Mouse (Mus musculus) hindbrain, postnatal 0 days (tissue): ENCODE measurements at regions not wholly inside any gene's neighbourhood (a gene's known extent, or its start where the extent isn't known, plus 50 kb on each side); places are given as distances from the start of the nearest gene placed in this dataset.
A peak's percentile ranks its signal among the peaks of the same experiment; 100 is the strongest.

ENCODE experiments used
- ATAC-seq: fragments of 200-750 bp; cut with Nextera tagmentation; 2 replicates; pipeline ENCODE4 v1.8.0; 2017; ENCODE audit warnings: mild to moderate bottlenecking, moderate TSS enrichment, moderate library complexity
- DNase-seq: peaks from one replicate; pipeline ENCODE4 v3.0.0-alpha.2; 2015; ENCODE audit warnings: low spot score
- H3K27ac ChIP-seq: fragments of 300-500 bp; sonication (generic); 2 replicates; pipeline ENCODE4 v1.5.1; 2014; ENCODE audit warnings: mild to moderate bottlenecking
- H3K27me3 ChIP-seq: fragments of 300-500 bp; sonication (generic); 2 replicates; pipeline ENCODE4 v1.6.1; 2014; ENCODE audit warnings: low read length, mixed read lengths; ENCODE audit not compliant: insufficient read depth
- H3K36me3 ChIP-seq: fragments of 300-500 bp; sonication (generic); 2 replicates; pipeline ENCODE4 v1.6.1; 2014; ENCODE audit warnings: low read length, mixed read lengths; ENCODE audit not compliant: insufficient read depth
- H3K4me1 ChIP-seq: fragments of 300-500 bp; sonication (generic); 2 replicates; pipeline ENCODE4 v1.6.1; 2014; ENCODE audit warnings: antibody characterized with exemption, low read length, mixed read lengths; ENCODE audit not compliant: insufficient read depth
- H3K4me2 ChIP-seq: fragments of 300-500 bp; sonication (generic); 2 replicates; pipeline ENCODE4 v1.6.1; 2014; ENCODE audit warnings: low read depth, mild to moderate bottlenecking, low read length, moderate library complexity, mixed read lengths
- H3K4me3 ChIP-seq: fragments of 300-500 bp; sonication (generic); 2 replicates; pipeline ENCODE4 v1.5.1; 2014; ENCODE audit warnings: low read length
- H3K9ac ChIP-seq: fragments of 300-500 bp; sonication (generic); replicated peaks from 2 replicates; pipeline ENCODE4 v1.6.1; 2014; ENCODE audit warnings: mild to moderate bottlenecking, low read length, moderate library complexity, mixed read lengths
- H3K9me3 ChIP-seq: fragments of 300-500 bp; sonication (generic); 2 replicates; pipeline ENCODE4 v1.6.1; 2016; ENCODE audit warnings: low read length, mixed read lengths
- CTCF ChIP-seq: IDR thresholded peaks from 2 replicates; pipeline ENCODE4 v1.5.1; 2016; ENCODE audit warnings: antibody characterized with exemption, control low read depth, low read depth
- WGBS: fragments of 180-500 bp; shearing (Covaris S2); extraction: QIAGEN DNeasy Blood & Tissue Kit; methylation state at CpG from one replicate; pipeline ENCODE4 v1.1.7; 2014; 5-methylcytosine and 5-hydroxymethylcytosine counted together

- ATAC-seq (no peak), DNase-seq (no peak)
- Histone ChIP-seq H3K27me3 (no peaks in the 10 kb centered on the region), H3K27ac (no peak overlapping the region), H3K9ac (no peak overlapping the region), H3K36me3 (no peaks in the 10 kb centered on the region), H3K9me3 (no peaks in the 10 kb centered on the region), H3K4me3 (no peak overlapping the region), H3K4me2 (no peak overlapping the region), H3K4me1 (no peaks in the 10 kb centered on the region)
- 24% methylated on average over 2 of the region's 2 CpGs for WGBS
- TF ChIP-seq CTCF, result no peak
Measured at GRCm38 (mm10) chr11:24242888-24243287, 165.0 kb downstream of the Bcl11a start.

DNA sequence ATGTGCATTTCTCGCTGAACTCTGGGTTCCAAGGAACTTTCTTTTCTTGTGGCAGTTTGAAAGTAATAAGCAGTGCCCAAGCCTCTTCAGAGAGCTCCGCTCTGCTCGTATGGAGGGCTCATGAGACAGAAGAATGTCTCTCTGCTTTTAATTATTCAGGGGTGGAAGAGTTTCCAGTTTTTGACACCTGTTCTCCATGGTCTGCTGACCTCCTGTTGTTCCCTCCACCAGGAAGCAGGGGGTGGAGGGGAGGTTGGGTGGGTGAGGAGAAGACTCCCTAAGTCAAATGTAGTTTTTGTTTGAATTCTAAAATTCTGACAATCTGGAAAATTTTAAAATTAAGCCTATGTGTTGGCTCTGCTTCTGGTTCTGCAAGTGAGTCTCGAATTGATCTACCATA lies 167.5 kb downstream of the Bcl11a start:
- Histone ChIP-seq H3K36me3 (no peaks in the 10 kb centered on the region), H3K27me3 (no peaks in the 10 kb centered on the region), H3K9ac (no peak overlapping the region), H3K27ac (no peak overlapping the region), H3K9me3 (no peaks in the 10 kb centered on the region), H3K4me3 (no peak overlapping the region), H3K4me1 (no peaks in the 10 kb centered on the region), H3K4me2 (no peak overlapping the region)
- DNase-seq (no peak), ATAC-seq (no peak)
- WGBS, result 82% methylated on average over 4 of the region's 4 CpGs
- no peak for TF ChIP-seq CTCF

DNA sequence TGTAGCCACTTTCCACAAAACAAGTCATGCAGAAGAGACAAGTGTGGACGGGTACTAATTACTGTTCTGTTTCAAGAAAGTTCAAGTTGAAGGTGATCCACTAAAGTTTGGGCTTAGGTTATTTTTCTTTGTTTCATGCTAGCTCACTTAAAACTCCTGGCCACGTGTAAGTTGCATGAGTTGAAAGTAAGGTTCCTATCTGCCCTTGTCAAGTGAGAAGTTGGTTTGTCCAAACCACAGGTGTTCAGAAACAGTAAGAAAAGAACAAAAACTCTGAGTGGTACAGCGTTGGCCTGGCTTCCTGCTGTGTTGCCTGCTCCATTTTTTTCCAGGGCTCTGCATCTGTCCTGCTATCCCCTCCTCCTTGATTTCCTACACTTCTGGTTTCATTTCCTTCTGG lies 168.5 kb downstream of the Bcl11a start:
- no peak overlapping the region for H3K4me3 ChIP-seq
- H3K9me3 ChIP-seq, result no peaks in the 10 kb centered on the region
- H3K27ac ChIP-seq, result no peak overlapping the region
- DNase-seq (no peak), ATAC-seq (no peak)
- H3K4me2 ChIP-seq, result no peak overlapping the region
- H3K9ac ChIP-seq, result no peak overlapping the region
- TF ChIP-seq CTCF, result no peak
- no peaks in the 10 kb centered on the region for H3K27me3 ChIP-seq
- no peaks in the 10 kb centered on the region for H3K4me1 ChIP-seq
- H3K36me3 ChIP-seq, result no peaks in the 10 kb centered on the region
- WGBS, result 73% methylated on average over 3 of the region's 3 CpGs

DNA sequence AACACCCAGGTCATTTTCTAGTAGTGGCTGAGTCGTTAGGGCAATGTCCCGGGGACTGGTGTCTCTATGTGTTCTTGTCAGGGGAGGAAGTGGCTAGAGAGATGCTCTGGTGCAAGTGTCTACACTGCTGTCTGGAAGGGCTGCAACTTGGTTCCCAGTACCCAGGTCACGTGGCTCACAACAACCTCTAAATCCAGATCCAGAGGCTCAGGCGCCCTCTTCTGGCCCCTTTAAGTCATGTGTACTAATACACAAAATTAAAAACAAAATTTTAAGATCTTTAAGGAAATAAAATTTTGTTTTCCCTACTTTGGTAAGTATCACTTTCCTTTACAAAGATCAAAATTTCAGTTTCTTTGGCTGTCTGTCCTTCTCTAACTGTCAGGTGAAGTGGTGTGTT lies 169.4 kb downstream of the Bcl11a start:
- whole genome bisulfite sequencing, result 89% methylated on average over 4 of the region's 4 CpGs
- Histone ChIP-seq H3K4me3 (no peak overlapping the region), H3K27ac (no peak overlapping the region), H3K4me1 (no peaks in the 10 kb centered on the region), H3K27me3 (no peaks in the 10 kb centered on the region), H3K4me2 (no peak overlapping the region), H3K9ac (no peak overlapping the region), H3K9me3 (no peaks in the 10 kb centered on the region), H3K36me3 (no peaks in the 10 kb centered on the region)
- no peak for TF ChIP-seq CTCF
- DNase-seq (no peak), ATAC-seq (no peak)

DNA sequence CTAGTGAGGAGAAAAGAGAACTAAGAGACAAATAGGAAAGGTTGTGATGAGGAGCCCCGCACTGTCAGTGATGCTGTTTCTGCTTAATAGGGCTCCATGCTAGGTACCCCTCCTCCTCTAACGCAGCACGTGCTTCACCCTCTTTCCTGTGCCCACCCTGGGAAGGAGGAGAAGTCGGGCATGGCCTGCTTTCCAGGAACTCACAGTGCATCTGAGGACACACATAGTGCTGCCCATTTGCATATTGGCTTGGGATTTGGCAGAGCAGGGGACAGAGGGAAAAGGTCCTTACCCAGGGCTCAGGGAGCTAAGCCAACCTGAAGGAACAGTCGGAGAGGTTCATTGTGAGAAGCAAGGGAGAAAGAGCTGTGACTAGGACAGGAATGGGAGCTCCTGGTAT lies 173.7 kb downstream of the Bcl11a start:
- no peak overlapping the region for H3K27ac ChIP-seq
- ATAC-seq (no peak), DNase-seq (no peak)
- no peaks in the 10 kb centered on the region for H3K36me3 ChIP-seq
- no peak overlapping the region for H3K9ac ChIP-seq
- no peak overlapping the region for H3K4me3 ChIP-seq
- no peak overlapping the region for H3K4me2 ChIP-seq
- 46% methylated on average over 5 of the region's 5 CpGs for WGBS
- no peaks in the 10 kb centered on the region for H3K27me3 ChIP-seq
- TF ChIP-seq CTCF, result no peak
- H3K9me3 ChIP-seq, result no peaks in the 10 kb centered on the region
- no peaks in the 10 kb centered on the region for H3K4me1 ChIP-seq

- WGBS, result 90% methylated on average over 22 of the region's 22 CpGs
- Histone ChIP-seq H3K4me3 (no peak overlapping the region), H3K4me1 (no peaks in the 10 kb centered on the region), H3K4me2 (no peak overlapping the region), H3K27ac (no peak overlapping the region), H3K9me3 (no peaks in the 10 kb centered on the region), H3K36me3 (no peaks in the 10 kb centered on the region), H3K9ac (no peak overlapping the region), H3K27me3 (no peaks in the 10 kb centered on the region)
- no peak for TF ChIP-seq CTCF
- no peak for ATAC-seq
- DNase-seq, result no peak
Measured at GRCm38 (mm10) chr11:24255201-24256060, 177.6 kb downstream of the Bcl11a start.

DNA sequence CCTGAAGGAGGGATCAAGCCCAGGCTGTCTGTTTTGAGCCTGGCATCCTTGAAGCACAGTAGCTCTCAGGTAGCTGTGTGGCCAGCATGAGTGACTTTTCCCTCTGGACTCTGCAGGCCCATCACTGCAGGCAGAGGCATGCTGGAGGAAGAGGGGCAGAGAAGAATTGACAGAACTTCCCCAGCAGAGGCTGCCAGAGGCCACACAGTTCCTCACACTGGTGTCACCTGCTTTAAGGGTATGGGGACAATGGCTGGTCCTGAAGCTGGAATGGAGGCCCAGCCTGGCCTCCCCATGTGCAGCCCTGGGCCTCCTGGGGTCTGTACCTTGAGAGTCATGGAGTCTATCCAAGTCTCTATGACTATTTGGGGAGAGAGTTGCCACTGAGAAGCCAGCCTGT lies 179.9 kb downstream of the Bcl11a start:
- no peaks in the 10 kb centered on the region for H3K9me3 ChIP-seq
- H3K36me3 ChIP-seq, result no peaks in the 10 kb centered on the region
- H3K4me3 ChIP-seq, result no peak overlapping the region
- no peak for ATAC-seq
- H3K27ac ChIP-seq, result no peak overlapping the region
- TF ChIP-seq CTCF, result 0 out of 2 replicates have a peak, but pooled peaks have one; percentile 24
- H3K27me3 ChIP-seq, result no peaks in the 10 kb centered on the region
- H3K4me2 ChIP-seq, result no peak overlapping the region
- no peaks in the 10 kb centered on the region for H3K4me1 ChIP-seq
- no peak overlapping the region for H3K9ac ChIP-seq
- DNase-seq, result no peak
